21 mouse cellular contexts compared by ENCODE assay signal in the genomic region with DNA sequence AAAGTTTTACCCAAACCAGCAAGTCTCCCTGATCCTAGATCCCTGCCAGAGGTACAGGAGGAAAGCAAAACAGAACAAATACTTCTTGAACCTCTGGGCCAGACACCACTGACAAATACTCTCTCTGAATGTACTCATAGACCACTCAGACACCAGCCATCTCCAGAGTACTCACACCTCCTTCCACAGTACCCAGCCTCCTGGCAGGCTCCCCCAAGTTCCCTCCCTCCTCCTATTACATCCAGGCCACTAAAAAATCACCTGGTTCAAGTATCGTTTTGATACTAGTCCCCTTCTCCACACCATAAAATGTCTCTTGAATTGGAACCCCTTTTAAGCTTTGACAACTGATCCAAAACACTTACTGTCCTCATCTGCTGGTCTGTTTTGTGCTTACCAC. TPM values are rescaled to one million over a fixed set of nuclear protein-coding genes. Genes with fewer than 3 reads are reported as not detected.
A peak's percentile ranks its signal among the peaks of the same experiment; 100 is the strongest.
DNase-seq lines count a peak whose midpoint lies in the region; ATAC-seq and TF ChIP-seq lines count a peak whose summit lies in the region.
"Had no signal": no experiment of that assay in that cellular context is flagged by ENCODE, and none has a peak within 500 bp of the region (broad histone marks: within the 10 kb centered on the region; RNA-seq: fewer than 3 reads in every experiment).

No protein-coding gene starts in this region.

- H3K27me3 ChIP-seq in kidney, embryonic 16.5 days (ENCODE audit: insufficient read depth, low read length) = no peaks in the 10 kb centered on the region
- H3K27me3 ChIP-seq in liver, embryonic 15.5 days = no peaks in the 10 kb centered on the region
- H3K27me3 ChIP-seq: CH12.LX; heart, embryonic 12.5 days; limb, embryonic 12.5 days; lung, embryonic 15.5 days; neural tube, embryonic 13.5 days had no signal

- peak; percentile 66 for DNase-seq in gastrocnemius, adult 2 months
- DNase-seq in gastrocnemius, postnatal 10 days = no peak
- DNase-seq in kidney, adult 9 months = no peak
- peak; percentile 15 for DNase-seq in gastrocnemius, postnatal 14 days
- DNase-seq: adrenal gland, postnatal 25 days; cerebellum, adult 11 months; cerebellum, postnatal 25 days; embryo, embryonic 11 days; kidney, adult 8-10 months; thymus, postnatal 36 days had no signal

- H3K4me3 ChIP-seq in gastrocnemius, adult 2 months = no peak overlapping the region
- no peak overlapping the region for H3K4me3 ChIP-seq in kidney, embryonic 16.5 days (ENCODE audit: low read length)
- no peak overlapping the region for H3K4me3 ChIP-seq in liver, embryonic 15.5 days (replicated peaks)
- H3K4me3 ChIP-seq: heart, embryonic 12.5 days; limb, embryonic 12.5 days; lung, embryonic 15.5 days; midbrain, embryonic 10.5 days; neural tube, embryonic 13.5 days had no signal

- H3K9me3 ChIP-seq in kidney, embryonic 16.5 days (ENCODE audit: low read length) = no peaks in the 10 kb centered on the region
- no peaks in the 10 kb centered on the region for H3K9me3 ChIP-seq in liver, embryonic 15.5 days (replicated peaks)
- H3K9me3 ChIP-seq: heart, embryonic 12.5 days; limb, embryonic 12.5 days; lung, embryonic 15.5 days; midbrain, embryonic 10.5 days; neural tube, embryonic 13.5 days had no signal

- peak overlapping the region; percentile 67 for H3K27ac ChIP-seq in gastrocnemius, adult 2 months
- peak overlapping the region; percentile 40 for H3K27ac ChIP-seq in kidney, embryonic 16.5 days (ENCODE audit: low read length)
- peak overlapping the region; percentile 51; the same call in 1 of the 2 replicates for H3K27ac ChIP-seq in liver, embryonic 15.5 days (replicated peaks)
- H3K27ac ChIP-seq: hindbrain, embryonic 14.5 days; limb, embryonic 12.5 days; lung, embryonic 15.5 days; macrophage; midbrain, embryonic 10.5 days; neural tube, embryonic 13.5 days had no signal

- no peak for TF ChIP-seq CTCF in gastrocnemius, adult 2 months (IDR thresholded peaks at IDR 0.05)

- H3K4me2 ChIP-seq in kidney, embryonic 16.5 days (replicated peaks; ENCODE audit: low read depth, low read length) = no peak overlapping the region
- no peak overlapping the region for H3K4me2 ChIP-seq in liver, embryonic 15.5 days
- H3K4me2 ChIP-seq: heart, embryonic 12.5 days; hindbrain, embryonic 14.5 days; limb, embryonic 12.5 days; lung, embryonic 15.5 days; neural tube, embryonic 13.5 days had no signal

- intact Hi-C loops in gastrocnemius, adult 2 months (cut with DNase I) = no loop called here
- intact Hi-C loops in gastrocnemius, postnatal 14 days (cut with DNase I; ENCODE audit: low total_unique reads) = no loop called here

- peaks cover 57% of the 10 kb centered on the region for H3K4me1 ChIP-seq in kidney, embryonic 16.5 days (ENCODE audit: insufficient read depth, low read length)
- H3K4me1 ChIP-seq in liver, embryonic 15.5 days (replicated peaks) = peaks cover 86% of the 10 kb centered on the region

- no peak for ATAC-seq in kidney, embryonic 16.5 days (ENCODE audit: low FRiP score, low TSS enrichment)
- ATAC-seq in liver, embryonic 15.5 days (ENCODE audit: insufficient read depth) = no peak
- no peak for ATAC-seq in activated CD4-positive, CD25-positive, alpha-beta regulatory T cell, adult 4 months

- H3K36me3 ChIP-seq in kidney, embryonic 16.5 days (ENCODE audit: insufficient read depth, low read length) = no peaks in the 10 kb centered on the region
- H3K36me3 ChIP-seq in liver, embryonic 15.5 days (replicated peaks) = peaks cover 34% of the 10 kb centered on the region
- H3K36me3 ChIP-seq: lung, embryonic 15.5 days had no signal

- WGBS in kidney, embryonic 16.5 days = 32% methylated on average over 1 of the region's 1 CpGs
- 64% methylated on average over 1 of the region's 1 CpGs for whole genome bisulfite sequencing in liver, embryonic 15.5 days (ENCODE audit: insufficient replicate concordance)

- H3K9ac ChIP-seq in kidney, embryonic 16.5 days (replicated peaks; ENCODE audit: low read length) = no peak overlapping the region
- H3K9ac ChIP-seq in liver, embryonic 15.5 days = no peak overlapping the region
- H3K9ac ChIP-seq: heart, embryonic 12.5 days; hindbrain, embryonic 14.5 days; limb, embryonic 12.5 days; lung, embryonic 15.5 days; neural tube, embryonic 13.5 days had no signal

RNA-seq across cellular contexts. Expression of gene Tbxas1, which starts 7.9 kb away (rescaled TPM):
- total RNA-seq in gastrocnemius, adult 2 months (2021) = under 1 TPM; 0.64 to 0.79 TPM
- 1 to 10 TPM in 1 of 2 experiments, under 1 TPM in 1; 0.92 to 1.9 TPM for total RNA-seq in gastrocnemius, postnatal 10 days (2021)
- 8.4 and 9.2 TPM in 2 replicates for polyA plus RNA-seq in kidney, embryonic 16.5 days (2015; fragmentation: Nextera tagmentation; extraction: Ambion mirVana)
- total RNA-seq in gastrocnemius, postnatal 14 days (2021) = 1 to 10 TPM in 1 of 2 experiments, under 1 TPM in 1; 0.75 to 1.4 TPM
- polyA plus RNA-seq in liver, embryonic 15.5 days (2015; fragmentation: Nextera tagmentation; extraction: Ambion mirVana) = 9.0 and 10.4 TPM in 2 replicates
- polyA plus RNA-seq in activated CD4-positive, CD25-positive, alpha-beta regulatory T cell, adult 4 months (2017; shearing (Covaris generic)) = under 1 TPM; 0.12 to 0.13 TPM
- total RNA-seq: CH12.LX had no signal

RNA-seq across cellular contexts. Expression of gene Hipk2, which starts 8.7 kb away (rescaled TPM):
- total RNA-seq in gastrocnemius, adult 2 months (2021) = 100 to 1,000 TPM in 1 of 2 experiments, 10 to 100 TPM in 1; 56.2 to 120 TPM
- 10 to 100 TPM; 45.1 to 46.0 TPM for total RNA-seq in gastrocnemius, postnatal 10 days (2021)
- polyA plus RNA-seq in kidney, embryonic 16.5 days (2015; fragmentation: Nextera tagmentation; extraction: Ambion mirVana) = 28.0 and 32.8 TPM in 2 replicates
- total RNA-seq in gastrocnemius, postnatal 14 days (2021) = 10 to 100 TPM; 45.8 to 49.0 TPM
- 18.0 and 23.4 TPM in 2 replicates for polyA plus RNA-seq in liver, embryonic 15.5 days (2015; fragmentation: Nextera tagmentation; extraction: Ambion mirVana)
- 10 to 100 TPM; 21.7 to 22.4 TPM for polyA plus RNA-seq in activated CD4-positive, CD25-positive, alpha-beta regulatory T cell, adult 4 months (2017; shearing (Covaris generic))

Comparison
In these comparisons a context has a peak if more than half of its experiments do, and no peak if none do; other contexts are left out.
1. DNase-seq: peak in gastrocnemius, adult 2 months (single experiment) and gastrocnemius, postnatal 14 days (single experiment); none in gastrocnemius, postnatal 10 days (single experiment) and kidney, adult 9 months (single experiment).
2. Peak in every context shown above with its lines, with median percentiles within 50 percentile points of each other: H3K27ac ChIP-seq.